Mouse (Mus musculus) MEL (cell line): ENCODE measurements around the gene Flnc.

Experiments
- CHD2 ChIP-seq: IDR thresholded peaks from 2 replicates; pipeline ENCODE4 v1.6.1; 2011; ENCODE audit warnings: low read length, improper control_type of control experiment
- CTCF ChIP-seq, 3 experiments: IDR thresholded peaks in 2 of 3; conservative IDR thresholded peaks in 1 of 3; 2 replicates each; pipeline ENCODE4 v1.5.1; 2011 to 2012; ENCODE audit warnings: low read length in 3 of 3, low read depth in 2 of 3, mild to moderate bottlenecking in 2 of 3, improper control_type of control experiment in 1 of 3, inconsistent platforms in 1 of 3, mixed read lengths in 1 of 3, moderate library complexity in 1 of 3; ENCODE audit not compliant: control insufficient read depth in 1 of 3, insufficient read depth in 1 of 3, poor library complexity in 1 of 3, severe bottlenecking in 1 of 3
- EP300 ChIP-seq, 2 experiments: IDR thresholded peaks; 2 replicates each; pipeline ENCODE4 v1.6.1; 2011; ENCODE audit warnings: improper control_type of control experiment in 2 of 2, low read length in 2 of 2, low read depth in 1 of 2, mild to moderate bottlenecking in 1 of 2
- GABPA ChIP-seq: IDR thresholded peaks from 2 replicates; pipeline ENCODE4 v1.6.1; 2012; ENCODE audit warnings: low read depth, mild to moderate bottlenecking, inconsistent platforms, low read length, improper control_type of control experiment, moderate library complexity
- KAT2A ChIP-seq: conservative IDR thresholded peaks from 2 replicates; pipeline ENCODE4 v1.6.1; 2012; ENCODE audit warnings: low read depth, low read length, improper control_type of control experiment, inconsistent platforms
- MAX ChIP-seq: IDR thresholded peaks from 2 replicates; pipeline ENCODE4 v1.6.1; 2011; ENCODE audit warnings: low read length, improper control_type of control experiment
- ZC3H11A ChIP-seq: IDR thresholded peaks from 2 replicates; pipeline ENCODE4 v1.6.1; 2012; ENCODE audit warnings: low read depth, mild to moderate bottlenecking, inconsistent platforms, low read length, improper control_type of control experiment
- ZMIZ1 ChIP-seq: IDR thresholded peaks from 2 replicates; pipeline ENCODE4 v1.6.1; 2012; ENCODE audit warnings: low read depth, mild to moderate bottlenecking, inconsistent platforms, low read length, improper control_type of control experiment, moderate library complexity

GRCm38 (mm10) chr6:29485951-29486350 is 52.9 kb downstream of the Flnc start:
- TF ChIP-seq CTCF (IDR thresholded peaks at IDR 0.05 in 2 of 3, conservative IDR thresholded peaks at IDR 0.05 in 1 of 3; ENCODE audit: control insufficient read depth in 1 of 3, insufficient read depth in 1 of 3, low read depth in 2 of 3, low read length in 3 of 3, poor library complexity in 1 of 3, severe bottlenecking in 1 of 3): no peak
- no peak for TF ChIP-seq ZMIZ1
- TF ChIP-seq MAX: no peak
- no peak for TF ChIP-seq EP300 (IDR thresholded peaks at IDR 0.05; ENCODE audit: low read depth in 1 of 2, low read length in 2 of 2)
- no peak for TF ChIP-seq CHD2
- no peak for TF ChIP-seq GABPA
- TF ChIP-seq KAT2A: no peak
- TF ChIP-seq ZC3H11A: no peak
